Mouse (Mus musculus) G1E (cell line): ENCODE data around the gene Cct8. TPM values are rescaled to one million over a fixed set of nuclear protein-coding genes. Genes with fewer than 3 reads are reported as not detected.

Source experiments
- ATAC-seq: 2 replicates; pipeline ENCODE4 v1.8.0; 2016; ENCODE audit warnings: mild to moderate bottlenecking; ENCODE audit not compliant: insufficient number of reproducible peaks, poor library complexity, low FRiP score, severe bottlenecking; ENCODE audit errors: extremely low read depth
- DNase-seq: peaks from one replicate; pipeline ENCODE4 v3.0.0; 2012; ENCODE audit warnings: low spot score
- H3K27me3 ChIP-seq: 2 replicates; pipeline ENCODE4 v1.6.1; 2012; ENCODE audit warnings: mild to moderate bottlenecking, low read length, inconsistent platforms; ENCODE audit not compliant: insufficient read depth
- H3K36me3 ChIP-seq: replicated peaks from 2 replicates; pipeline ENCODE3; 2012; ENCODE audit warnings: mild to moderate bottlenecking, inconsistent platforms
- H3K4me1 ChIP-seq: 2 replicates; pipeline ENCODE4 v1.6.1; 2012; ENCODE audit warnings: low read depth, low read length, inconsistent platforms, mixed read lengths; ENCODE audit not compliant: insufficient read depth
- H3K4me3 ChIP-seq: 2 replicates; pipeline ENCODE4 v1.5.1; 2012; ENCODE audit warnings: low read depth, mild to moderate bottlenecking, inconsistent platforms, low read length, moderate library complexity, mixed read lengths
- H3K9me3 ChIP-seq: replicated peaks from 2 replicates; pipeline ENCODE4 v1.6.1; 2012; ENCODE audit warnings: inconsistent platforms
- CTCF ChIP-seq: IDR thresholded peaks from 2 replicates; pipeline ENCODE4 v1.5.1; 2012; ENCODE audit warnings: low read depth, low read length, inconsistent platforms, mixed read lengths
- GATA1 ChIP-seq: IDR thresholded peaks from 2 replicates; pipeline ENCODE4 v1.6.1; 2012; ENCODE audit warnings: borderline replicate concordance, low read length, inconsistent platforms, mixed read lengths
- GATA2 ChIP-seq: IDR thresholded peaks from 2 replicates; pipeline ENCODE4 v1.6.1; 2012; ENCODE audit warnings: low read depth, low read length, inconsistent platforms, borderline replicate concordance
- POLR2AphosphoS5 ChIP-seq: IDR thresholded peaks from 2 replicates; pipeline ENCODE4 v1.6.1; 2012; ENCODE audit warnings: low read depth, low read length, inconsistent platforms; ENCODE audit not compliant: insufficient replicate concordance
- TAL1 ChIP-seq: conservative IDR thresholded peaks from 2 replicates; pipeline ENCODE4 v1.6.1; 2012; ENCODE audit warnings: low read depth, low read length, inconsistent platforms, mixed read lengths
- polyA plus RNA-seq: library from polyadenylated mRNA; stranded (reverse); fragments of >175 nt; gene quantifications from 2 replicates; pipeline ENCODE4 v1.2.3, GENCODE M21; 2012
- total RNA-seq, 2 experiments: library from RNA; stranded (forward) in 1 of 2; stranded (reverse) in 1 of 2; fragments of 200-1000 nt in 1 of 2; fragments of >200 nt in 1 of 2; fragmentation: Nextera tagmentation in 1 of 2; gene quantifications; 2 replicates each; pipeline ENCODE4 v1.2.3; 2014 to 2017

The Cct8 gene
- total RNA-seq (2014; fragmentation: Nextera tagmentation) (275 and 322 TPM in 2 replicates), total RNA-seq (2017) (616 and 806 TPM in 2 replicates), polyA plus RNA-seq (112 and 127 TPM in 2 replicates)

- Histone ChIP-seq H3K36me3 (peaks cover 33% of the 10 kb centered on the region), H3K4me1 (peaks cover 30% of the 10 kb centered on the region), H3K27me3 (no peaks in the 10 kb centered on the region), H3K9me3 (no peaks in the 10 kb centered on the region), H3K4me3 (peak within 1 kb of the TSS; percentile 99)
- ATAC-seq = peak; percentile 83
- TF ChIP-seq GATA1 (no peak), CTCF (no peak), POLR2AphosphoS5 (no peak), GATA2 (no peak), TAL1 (no peak)
- DNase-seq = peak; percentile 90
Measured at GRCm38 (mm10) chr16:87495716-87496447, at the start of gene Cct8. TSS of gene Cct8 (minus strand) at chr16:87495873.

GRCm38 (mm10) chr16:87528755-87529154 lies 33.1 kb upstream of the Cct8 start:
- TF ChIP-seq CTCF (no peak), GATA2 (no peak), TAL1 (no peak), GATA1 (no peak), POLR2AphosphoS5 (no peak)
- H3K9me3 ChIP-seq = no peaks in the 10 kb centered on the region
- H3K4me1 ChIP-seq = no peaks in the 10 kb centered on the region
- no peak overlapping the region for H3K4me3 ChIP-seq
- peaks cover 3% of the 10 kb centered on the region for H3K27me3 ChIP-seq
- DNase-seq (no peak), ATAC-seq (no peak)
- H3K36me3 ChIP-seq = no peaks in the 10 kb centered on the region

- TF ChIP-seq CTCF = no peak
- TF ChIP-seq GATA2 = no peak
- no peak for TF ChIP-seq POLR2AphosphoS5
- TF ChIP-seq GATA1 = no peak
- no peak for TF ChIP-seq TAL1
- Histone ChIP-seq H3K9me3 (no peaks in the 10 kb centered on the region), H3K4me1 (no peaks in the 10 kb centered on the region), H3K4me3 (no peak overlapping the region), H3K36me3 (no peaks in the 10 kb centered on the region), H3K27me3 (peaks cover 3% of the 10 kb centered on the region)
- ATAC-seq = no peak
- no peak for DNase-seq
Measured at GRCm38 (mm10) chr16:87527553-87528249, 32.0 kb upstream of the Cct8 start.

DNA sequence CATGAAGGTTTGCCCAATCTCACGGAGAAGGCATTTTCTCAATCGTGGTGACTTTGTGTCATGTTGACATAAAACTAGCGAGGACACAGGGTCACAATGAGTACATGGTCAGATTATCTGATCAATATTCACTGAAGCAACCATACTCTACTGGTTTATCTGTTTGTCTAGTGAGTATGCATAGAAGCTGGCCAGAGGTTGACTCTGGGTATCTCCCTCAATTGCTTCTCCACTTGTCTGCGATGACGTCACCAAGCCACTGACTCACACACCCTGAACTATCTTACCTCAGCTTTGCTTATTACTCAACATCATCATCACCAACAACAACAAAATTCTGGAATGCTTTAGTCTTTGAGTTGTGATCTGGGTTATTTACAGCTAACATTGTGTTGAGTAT lies 28.6 kb upstream of the Cct8 start:
- ATAC-seq = no peak
- H3K4me1 ChIP-seq = no peaks in the 10 kb centered on the region
- H3K9me3 ChIP-seq = no peaks in the 10 kb centered on the region
- no peak for DNase-seq
- H3K4me3 ChIP-seq = no peak overlapping the region
- TF ChIP-seq TAL1 = no peak
- no peak for TF ChIP-seq GATA1
- no peak for TF ChIP-seq GATA2
- H3K27me3 ChIP-seq = peaks cover 19% of the 10 kb centered on the region
- H3K36me3 ChIP-seq = no peaks in the 10 kb centered on the region

DNA sequence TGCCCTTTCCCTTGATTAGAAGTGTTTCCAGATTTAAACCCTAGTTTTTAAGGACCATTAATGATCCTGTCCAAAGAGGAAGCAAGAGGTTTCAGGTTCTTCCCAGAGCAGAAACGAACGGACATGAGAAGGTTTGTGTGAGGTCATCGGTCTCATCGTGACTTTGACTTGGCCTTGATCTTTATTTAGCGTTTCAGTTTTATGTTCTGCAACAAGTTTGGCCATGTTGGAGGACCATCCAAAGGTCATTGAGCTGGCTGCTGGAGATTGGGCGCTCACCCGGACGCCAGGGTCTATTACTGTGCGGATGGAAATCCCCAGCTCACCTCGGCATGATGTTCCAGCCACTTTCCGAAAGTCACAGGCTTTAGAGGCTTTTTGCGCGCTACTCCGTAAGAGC lies 16.7 kb upstream of the Cct8 start:
- no peaks in the 10 kb centered on the region for H3K36me3 ChIP-seq
- ATAC-seq (no peak), DNase-seq (no peak)
- H3K27me3 ChIP-seq = peaks cover 6% of the 10 kb centered on the region; the same call in 1 of the 2 replicates
- H3K4me3 ChIP-seq = no peak overlapping the region
- H3K9me3 ChIP-seq = peaks cover 8% of the 10 kb centered on the region; the same call in 1 of the 2 replicates
- no peaks in the 10 kb centered on the region for H3K4me1 ChIP-seq
- TF ChIP-seq TAL1 = no peak
- no peak for TF ChIP-seq POLR2AphosphoS5
- TF ChIP-seq GATA1 = no peak
- TF ChIP-seq CTCF = no peak
- TF ChIP-seq GATA2 = no peak

GRCm38 (mm10) chr16:87511706-87512105 lies 16.0 kb upstream of the Cct8 start:
- H3K36me3 ChIP-seq = no peaks in the 10 kb centered on the region
- no peak for TF ChIP-seq TAL1
- TF ChIP-seq GATA2 = no peak
- no peak for TF ChIP-seq GATA1
- no peak for TF ChIP-seq POLR2AphosphoS5
- no peak overlapping the region for H3K4me3 ChIP-seq
- H3K27me3 ChIP-seq = peaks cover 3% of the 10 kb centered on the region; the same call in 1 of the 2 replicates
- no peaks in the 10 kb centered on the region for H3K4me1 ChIP-seq
- DNase-seq (no peak), ATAC-seq (no peak)
- peaks cover 8% of the 10 kb centered on the region; the same call in 1 of the 2 replicates for H3K9me3 ChIP-seq
